Mouse (Mus musculus): Measurements from ENCODE around the gene Zfp953. TPM values are rescaled to one million over a fixed set of nuclear protein-coding genes. Genes with fewer than 3 reads are reported as not detected.

Zfp953 gene
- polyA plus RNA-seq, 1 experiment from 2014 or later = 0.96 TPM

Other genes starting within 250 kb of the Zfp953 start
- gene Rslcan18, start 244.3 kb downstream of the Zfp953 start, polyA plus RNA-seq (2016; fragmentation: Nextera tagmentation; extraction: Ambion mirVana) = 0.24 and 0.32 TPM in 2 replicates
- 1.9 and 2.8 TPM in 2 replicates for gene Zfp759, start 238.9 kb downstream of the Zfp953 start, polyA plus RNA-seq (2016; fragmentation: Nextera tagmentation; extraction: Ambion mirVana)
- gene Rsl1, start 187.4 kb downstream of the Zfp953 start, polyA plus RNA-seq (2016; fragmentation: Nextera tagmentation; extraction: Ambion mirVana) = 6.8 and 7.8 TPM in 2 replicates
- gene Zfp455, start 166.1 kb downstream of the Zfp953 start, polyA plus RNA-seq (2016; fragmentation: Nextera tagmentation; extraction: Ambion mirVana) = 1.9 and 3.0 TPM in 2 replicates
- gene Zfp458, start 82.1 kb downstream of the Zfp953 start, polyA plus RNA-seq (2016; fragmentation: Nextera tagmentation; extraction: Ambion mirVana) = 1.9 and 2.4 TPM in 2 replicates
- gene Zfp457, start 54.1 kb downstream of the Zfp953 start, polyA plus RNA-seq (2016; fragmentation: Nextera tagmentation; extraction: Ambion mirVana) = 0.55 and 0.87 TPM in 2 replicates
- 2.5 and 2.9 TPM in 2 replicates for gene Zfp595, start 28.0 kb downstream of the Zfp953 start, polyA plus RNA-seq (2016; fragmentation: Nextera tagmentation; extraction: Ambion mirVana)
- not detected in 2 replicates for gene Gm28044, start 69 bp downstream of the Zfp953 start, polyA plus RNA-seq (2016; fragmentation: Nextera tagmentation; extraction: Ambion mirVana)
- gene Gm28041, start 15.1 kb upstream of the Zfp953 start, polyA plus RNA-seq (2016; fragmentation: Nextera tagmentation; extraction: Ambion mirVana) = 0.37 and 0.67 TPM in 2 replicates
- gene Zfp456, start 15.2 kb upstream of the Zfp953 start, polyA plus RNA-seq (2016; fragmentation: Nextera tagmentation; extraction: Ambion mirVana) = 1.5 TPM in 2 replicates
- gene Zfp429, start 39.2 kb upstream of the Zfp953 start, polyA plus RNA-seq (2016; fragmentation: Nextera tagmentation; extraction: Ambion mirVana) = 4.9 and 6.6 TPM in 2 replicates
- gene Zfp459, start 60.8 kb upstream of the Zfp953 start, polyA plus RNA-seq (2016; fragmentation: Nextera tagmentation; extraction: Ambion mirVana) = 1.0 and 1.1 TPM in 2 replicates
- gene Zfp874a, start 91.0 kb upstream of the Zfp953 start, polyA plus RNA-seq (2016; fragmentation: Nextera tagmentation; extraction: Ambion mirVana) = 9.5 and 10.4 TPM in 2 replicates
- 2.9 and 3.8 TPM in 2 replicates for gene Zfp874b, start 123.7 kb upstream of the Zfp953 start, polyA plus RNA-seq (2016; fragmentation: Nextera tagmentation; extraction: Ambion mirVana)
- gene Zfp58, start 139.9 kb upstream of the Zfp953 start, polyA plus RNA-seq (2016; fragmentation: Nextera tagmentation; extraction: Ambion mirVana) = 22.5 and 24.0 TPM in 2 replicates
- not detected in 2 replicates for gene Gm26965, start 165.5 kb upstream of the Zfp953 start, polyA plus RNA-seq (2016; fragmentation: Nextera tagmentation; extraction: Ambion mirVana)
- gene Zfp87, start 165.6 kb upstream of the Zfp953 start, polyA plus RNA-seq (2016; fragmentation: Nextera tagmentation; extraction: Ambion mirVana) = 25.0 and 25.2 TPM in 2 replicates
- 16.9 and 17.0 TPM in 2 replicates for gene Zfp748, start 193.2 kb upstream of the Zfp953 start, polyA plus RNA-seq (2016; fragmentation: Nextera tagmentation; extraction: Ambion mirVana)
- gene Zfp729b, start 249.1 kb upstream of the Zfp953 start, polyA plus RNA-seq (2016; fragmentation: Nextera tagmentation; extraction: Ambion mirVana) = 5.3 TPM in 2 replicates